Mouse (Mus musculus) megakaryocyte, embryonic 14.5 days (primary cell): Measurements from ENCODE around the gene Gm20388.

ENCODE experiments used
- FLI1 ChIP-seq: IDR thresholded peaks from 2 replicates; pipeline ENCODE4 v1.6.1; 2012; ENCODE audit warnings: low read length, inconsistent platforms, mixed read lengths
- GATA1 ChIP-seq: IDR thresholded peaks from 3 replicates; pipeline ENCODE4 v1.6.1; 2012; ENCODE audit warnings: mixed read lengths, low read length, inconsistent platforms, borderline replicate concordance

DNA sequence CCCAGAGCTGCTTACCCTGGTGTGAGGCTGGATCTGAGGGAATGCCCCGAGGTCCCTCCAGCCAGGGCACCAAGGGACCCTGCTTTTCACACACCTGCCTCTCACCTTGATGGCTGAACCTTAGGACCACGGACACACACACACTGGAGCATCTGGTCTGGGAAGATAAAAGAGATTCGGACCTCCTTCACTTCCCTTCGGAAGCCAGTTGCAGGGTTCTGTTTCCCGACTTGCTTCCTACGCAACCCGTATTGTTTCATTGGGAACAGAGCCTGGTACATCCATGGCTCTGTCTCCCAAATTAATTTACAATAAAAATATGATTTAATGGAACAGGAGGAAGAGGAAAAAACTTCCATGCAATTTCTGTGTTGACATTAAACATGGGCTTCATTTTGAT, 966.4 kb downstream of the Gm20388 start:
- no peak for TF ChIP-seq FLI1
- TF ChIP-seq GATA1, result no peak
